Mouse (Mus musculus): ENCODE results near the gene Lyzl6.

- TF ChIP-seq CTCF (IDR thresholded peaks at IDR 0.05; ENCODE audit: low read depth), result no peak
- TF ChIP-seq EP300 (IDR thresholded peaks at IDR 0.05; ENCODE audit: low read depth), result no peak
These were observed 27.9 kb downstream of the Lyzl6 start for GRCm38 (mm10) chr11:103610772-103611171.
